Mouse (Mus musculus) testis, adult 2 months (tissue): ENCODE measurements at regions not wholly inside any gene's neighbourhood (a gene's known extent, or its start where the extent isn't known, plus 50 kb on each side); places are given as distances from the start of the nearest gene placed in this dataset.

ENCODE experiments used
- H3K27ac ChIP-seq: fragments of 200-500 bp; 2 replicates; pipeline ENCODE4 v1.5.1; 2012; ENCODE audit warnings: low read depth, low read length; ENCODE audit not compliant: control insufficient read depth, insufficient read depth
- H3K27me3 ChIP-seq: fragments of 200-500 bp; 2 replicates; pipeline ENCODE4 v1.6.1; 2012; ENCODE audit warnings: mild to moderate bottlenecking, low read length, moderate library complexity; ENCODE audit not compliant: control insufficient read depth, insufficient read depth
- H3K36me3 ChIP-seq: fragments of 200-500 bp; 2 replicates; pipeline ENCODE4 v1.6.1; 2012; ENCODE audit warnings: mild to moderate bottlenecking, low read length; ENCODE audit not compliant: control insufficient read depth, insufficient read depth
- H3K4me1 ChIP-seq: fragments of 200-500 bp; 2 replicates; pipeline ENCODE4 v1.6.1; 2012; ENCODE audit warnings: low read length; ENCODE audit not compliant: control insufficient read depth, insufficient read depth
- H3K4me3 ChIP-seq: fragments of 200-500 bp; 2 replicates; pipeline ENCODE4 v1.5.1; 2012; ENCODE audit warnings: low read depth, mild to moderate bottlenecking, low read length, moderate library complexity, mixed read lengths; ENCODE audit not compliant: control insufficient read depth
- CTCF ChIP-seq: fragments of 200-500 bp; IDR thresholded peaks from 2 replicates; pipeline ENCODE4 v1.5.1; 2012; ENCODE audit warnings: low read depth, mild to moderate bottlenecking, inconsistent platforms, low read length, moderate library complexity; ENCODE audit not compliant: control insufficient read depth, insufficient read depth, insufficient replicate concordance
- POLR2A ChIP-seq: fragments of 200-500 bp; IDR thresholded peaks from 2 replicates; pipeline ENCODE4 v1.6.1; 2012; ENCODE audit warnings: low read depth, mild to moderate bottlenecking, inconsistent platforms, low read length, moderate library complexity; ENCODE audit not compliant: control insufficient read depth

- H3K4me1 ChIP-seq: no peaks in the 10 kb centered on the region
- no peaks in the 10 kb centered on the region for H3K36me3 ChIP-seq
- no peak overlapping the region for H3K4me3 ChIP-seq
- no peaks in the 10 kb centered on the region for H3K27me3 ChIP-seq
- TF ChIP-seq CTCF (no peak), POLR2A (no peak)
- H3K27ac ChIP-seq: no peak overlapping the region
These were observed 53.3 kb upstream of the Actbl2 start for GRCm38 (mm10) chr13:111201532-111201931.

GRCm38 (mm10) chr13:111204580-111205285 lies 50.1 kb upstream of the Actbl2 start:
- Histone ChIP-seq H3K4me3 (no peak overlapping the region), H3K4me1 (no peaks in the 10 kb centered on the region), H3K36me3 (no peaks in the 10 kb centered on the region), H3K27ac (no peak overlapping the region), H3K27me3 (no peaks in the 10 kb centered on the region)
- no peak for TF ChIP-seq CTCF
- TF ChIP-seq POLR2A: no peak
